Mouse (Mus musculus) liver, postnatal 0 days (tissue): ENCODE results near the gene Rps27l.

ENCODE experiments used
- CTCF ChIP-seq: sonication (generic); IDR thresholded peaks from 2 replicates; pipeline ENCODE4 v1.5.1; 2016; ENCODE audit warnings: antibody characterized with exemption, low read depth
- EP300 ChIP-seq: IDR thresholded peaks from 2 replicates; pipeline ENCODE4 v1.6.1; 2016; ENCODE audit warnings: antibody characterized with exemption, low read depth, mild to moderate bottlenecking

DNA sequence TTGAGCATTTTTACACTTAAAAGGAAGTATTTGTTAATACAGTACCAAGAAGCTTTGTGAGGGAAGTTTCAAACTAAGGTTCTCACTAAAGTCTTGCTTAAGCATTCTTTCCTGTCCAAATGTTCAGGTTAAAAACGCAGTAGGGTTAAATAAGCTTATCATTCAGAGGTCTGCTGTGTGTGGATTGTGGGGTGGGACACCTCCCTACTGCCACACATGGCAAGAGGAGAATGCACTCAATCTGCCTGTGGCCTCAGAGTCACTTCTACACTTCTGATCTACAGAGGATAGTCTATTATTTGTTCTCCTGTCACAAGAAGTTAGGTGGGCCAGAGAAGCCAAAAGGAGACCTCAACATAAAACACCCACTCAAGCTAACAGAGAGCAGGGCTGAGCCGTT lies 46.8 kb upstream of the Rps27l start:
- TF ChIP-seq CTCF, result peak; percentile 16; the same call in 1 of the 2 replicates
- TF ChIP-seq EP300, result no peak
